Mouse (Mus musculus) lung, adult 2 months (tissue): Measurements from ENCODE around the gene Gpatch3. TPM values are rescaled to one million over a fixed set of nuclear protein-coding genes. Genes with fewer than 3 reads are reported as not detected.

Source experiments
- DNase-seq: peaks from one replicate; pipeline ENCODE4 v3.0.0; 2022
- H3K4me1 ChIP-seq: fragments of 200-500 bp; 2 replicates; pipeline ENCODE4 v1.6.1; 2011; ENCODE audit warnings: low read length; ENCODE audit not compliant: control insufficient read depth, insufficient read depth
- H3K4me3 ChIP-seq: fragments of 200-500 bp; replicated peaks from 2 replicates; pipeline ENCODE3; 2011; ENCODE audit warnings: low read depth, mild to moderate bottlenecking, control low read depth, low read length; ENCODE audit errors: extremely low read depth
- CTCF ChIP-seq: fragments of 200-500 bp; IDR thresholded peaks from 2 replicates; pipeline ENCODE4 v1.5.1; 2011; ENCODE audit warnings: mild to moderate bottlenecking, low read length, control low read depth; ENCODE audit not compliant: insufficient read depth
- POLR2A ChIP-seq: fragments of 200-500 bp; IDR thresholded peaks from 2 replicates; pipeline ENCODE4 v1.6.1; 2011; ENCODE audit warnings: low read depth, mild to moderate bottlenecking, control low read depth, low read length, borderline replicate concordance; ENCODE audit errors: extremely low read depth
- WGBS: fragments of 180-500 bp; shearing (Covaris S2); methylation state at CpG from one replicate; pipeline ENCODE4 v1.1.7; 2018; 5-methylcytosine and 5-hydroxymethylcytosine counted together
- polyA plus RNA-seq: library from polyadenylated mRNA; depleted of rRNA; stranded (reverse); fragments of >200 nt; gene quantifications from 2 replicates; pipeline ENCODE4 v1.2.3, GENCODE M21; 2012

The Gpatch3 gene
- polyA plus RNA-seq, 1 experiment: 5.2 TPM

DNA sequence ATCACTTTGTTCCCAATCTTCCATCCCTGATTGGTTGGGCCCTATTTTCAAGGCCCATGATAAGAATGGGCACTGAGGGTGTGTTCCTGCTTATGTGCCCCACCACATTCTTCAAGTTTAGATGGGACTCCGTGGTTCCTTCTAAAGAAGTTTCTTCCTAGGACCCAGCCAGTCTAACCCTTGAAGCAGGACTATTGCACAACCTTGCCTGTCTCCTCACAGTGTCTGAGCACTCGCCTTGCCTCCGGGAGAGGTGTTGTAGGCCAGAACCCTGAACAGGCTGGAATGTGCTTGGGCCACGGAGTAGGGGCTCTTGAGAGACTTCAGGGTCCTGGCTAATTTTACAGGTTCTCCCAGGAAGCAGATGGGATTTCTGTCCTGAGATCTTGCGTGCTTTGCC, 28.5 kb downstream of the Gpatch3 start:
- TF ChIP-seq POLR2A (no peak), CTCF (no peak)
- no peak for DNase-seq
- 72% methylated on average over 5 of the region's 5 CpGs for WGBS
- peaks cover 6% of the 10 kb centered on the region for H3K4me1 ChIP-seq
- no peak overlapping the region for H3K4me3 ChIP-seq

GRCm38 (mm10) chr4:133604175-133604574, 29.6 kb downstream of the Gpatch3 start:
- no peak overlapping the region for H3K4me3 ChIP-seq
- TF ChIP-seq POLR2A (no peak), CTCF (no peak)
- 59% methylated on average over 7 of the region's 7 CpGs for WGBS
- DNase-seq: no peak
- H3K4me1 ChIP-seq: no peaks in the 10 kb centered on the region; the same call in 1 of the 2 replicates

DNA sequence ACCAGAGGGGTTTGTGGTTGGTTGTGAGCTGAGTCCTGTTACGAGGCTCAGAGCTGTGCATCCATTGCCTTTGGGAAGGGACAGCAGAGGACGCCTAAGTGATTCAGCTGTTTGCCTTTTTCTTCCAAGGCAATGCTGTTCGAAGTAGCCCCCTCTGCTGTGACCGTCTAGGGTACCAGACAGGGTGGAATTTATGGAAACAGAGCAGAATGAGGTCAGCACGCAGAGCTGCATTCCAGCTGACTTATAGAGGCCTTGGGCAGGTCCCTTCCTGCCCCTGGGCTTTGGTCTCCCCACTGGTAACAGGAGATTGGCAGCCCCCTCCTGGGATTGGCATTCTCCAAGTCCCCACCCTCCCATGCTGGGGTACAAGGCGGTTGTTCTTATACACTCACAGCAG, 30.3 kb downstream of the Gpatch3 start:
- TF ChIP-seq CTCF (no peak), POLR2A (no peak)
- whole genome bisulfite sequencing: 73% methylated on average over 6 of the region's 6 CpGs
- no peak overlapping the region for H3K4me3 ChIP-seq
- H3K4me1 ChIP-seq: no peaks in the 10 kb centered on the region; the same call in 1 of the 2 replicates
- no peak for DNase-seq

- no peak overlapping the region for H3K4me3 ChIP-seq
- TF ChIP-seq POLR2A (no peak), CTCF (no peak)
- no peak for DNase-seq
- WGBS: 58% methylated on average over 9 of the region's 9 CpGs
- H3K4me1 ChIP-seq: no peaks in the 10 kb centered on the region; the same call in 1 of the 2 replicates
Measured at GRCm38 (mm10) chr4:133605330-133605729, 30.8 kb downstream of the Gpatch3 start.

GRCm38 (mm10) chr4:133607284-133607683, 32.7 kb downstream of the Gpatch3 start:
- DNase-seq: no peak
- TF ChIP-seq CTCF (no peak), POLR2A (no peak)
- Histone ChIP-seq H3K4me1 (no peaks in the 10 kb centered on the region; the same call in 1 of the 2 replicates), H3K4me3 (no peak overlapping the region)
- 75% methylated on average over 10 of the region's 10 CpGs for WGBS

DNA sequence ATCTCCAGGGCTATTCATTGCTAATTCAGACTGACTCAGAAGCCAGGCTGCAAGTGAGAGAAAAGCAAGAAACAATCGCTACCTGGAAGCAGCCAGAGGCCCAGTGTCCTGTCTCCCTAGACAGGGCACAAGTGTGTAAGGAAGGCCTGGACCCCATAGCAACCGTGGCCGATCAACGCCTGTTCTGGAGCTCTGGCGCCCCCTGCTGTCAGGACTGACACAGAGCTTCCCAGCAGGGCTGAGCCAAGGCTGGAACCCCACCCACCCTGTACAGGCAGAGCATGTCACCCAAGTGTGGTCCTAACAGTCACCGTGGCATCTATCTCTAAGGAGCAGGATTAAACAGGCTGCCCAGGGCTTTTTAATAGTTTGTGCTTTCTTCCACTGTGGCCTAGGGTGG, 35.2 kb downstream of the Gpatch3 start:
- H3K4me3 ChIP-seq: no peak overlapping the region
- DNase-seq: peak; percentile 89
- peaks cover 11% of the 10 kb centered on the region for H3K4me1 ChIP-seq
- 7% methylated on average over 6 of the region's 6 CpGs for WGBS
- peak; percentile 87 for TF ChIP-seq CTCF
- TF ChIP-seq POLR2A: no peak

DNA sequence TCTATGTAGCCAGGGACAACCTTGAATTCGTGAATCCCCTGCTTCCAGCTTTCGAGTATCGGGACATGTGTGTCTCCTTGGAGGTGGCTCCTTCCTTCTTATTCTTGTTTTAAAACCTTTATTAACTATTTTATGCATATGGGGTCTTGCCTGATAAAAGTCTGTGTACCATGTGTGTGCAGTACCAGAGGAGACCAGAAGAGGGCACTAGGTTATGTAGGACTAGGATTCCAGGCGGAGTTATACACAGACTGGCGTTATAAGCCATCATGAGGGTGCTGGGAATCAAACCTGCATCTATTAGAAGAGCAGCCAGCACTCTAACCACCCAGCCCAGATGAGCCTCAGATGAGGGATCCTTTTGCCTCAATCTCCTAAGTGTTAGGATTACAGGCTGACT, 37.3 kb downstream of the Gpatch3 start:
- H3K4me1 ChIP-seq: peaks cover 26% of the 10 kb centered on the region
- no peak for DNase-seq
- no peak for TF ChIP-seq CTCF
- TF ChIP-seq POLR2A: no peak
- no peak overlapping the region for H3K4me3 ChIP-seq
- WGBS: 96% methylated on average over 5 of the region's 5 CpGs

DNA sequence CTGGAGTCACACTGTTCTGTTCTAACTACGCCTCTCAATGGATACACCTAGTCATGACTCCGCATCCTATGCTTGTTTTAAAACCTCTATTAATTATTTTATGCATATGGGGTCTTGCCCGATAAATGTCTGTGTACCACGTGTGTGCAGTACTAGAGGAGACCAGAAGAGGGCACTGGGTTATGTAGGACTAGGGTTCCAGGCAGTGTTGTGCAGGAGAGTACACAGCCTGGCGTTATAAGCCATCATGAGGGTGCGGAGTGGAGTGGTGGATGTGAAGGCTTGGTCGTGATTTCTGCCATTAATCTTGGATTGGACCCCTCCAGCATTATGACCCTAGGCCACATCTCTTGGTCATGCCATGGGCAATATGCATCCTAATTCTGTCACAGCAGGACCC, 37.9 kb downstream of the Gpatch3 start:
- WGBS: 97% methylated on average over 7 of the region's 7 CpGs
- no peak for DNase-seq
- Histone ChIP-seq H3K4me1 (peaks cover 31% of the 10 kb centered on the region), H3K4me3 (no peak overlapping the region)
- TF ChIP-seq POLR2A (no peak), CTCF (0 out of 2 replicates have a peak, but pooled peaks have one; percentile 11)

DNA sequence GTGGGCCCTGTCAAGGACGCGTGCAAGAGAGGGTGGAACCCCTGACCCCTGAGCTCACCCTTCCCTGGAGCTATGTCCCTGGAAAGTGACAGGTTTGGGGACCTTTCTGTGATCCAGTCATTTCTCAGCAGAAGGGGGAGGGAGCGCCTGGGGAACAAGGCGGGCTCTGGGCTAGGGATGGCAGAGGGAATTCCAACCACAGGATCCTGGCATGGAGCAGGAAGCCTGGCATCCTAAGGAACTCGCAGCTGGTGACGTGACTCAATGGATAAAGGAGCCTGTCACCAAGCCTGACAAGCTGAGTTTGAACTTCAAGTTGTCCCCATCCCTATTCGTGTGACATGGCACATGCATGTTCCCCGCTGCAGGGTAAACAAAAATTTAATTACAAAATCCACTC, 38.5 kb downstream of the Gpatch3 start:
- DNase-seq: no peak
- WGBS: 96% methylated on average over 8 of the region's 8 CpGs
- peaks cover 31% of the 10 kb centered on the region for H3K4me1 ChIP-seq
- TF ChIP-seq POLR2A: no peak
- TF ChIP-seq CTCF: no peak
- no peak overlapping the region for H3K4me3 ChIP-seq

GRCm38 (mm10) chr4:133613867-133614266, 39.3 kb downstream of the Gpatch3 start:
- no peak overlapping the region for H3K4me3 ChIP-seq
- H3K4me1 ChIP-seq: peaks cover 31% of the 10 kb centered on the region
- WGBS: 69% methylated on average over 4 of the region's 4 CpGs
- no peak for DNase-seq
- TF ChIP-seq CTCF (no peak), POLR2A (no peak)
